Mouse (Mus musculus) liver, postnatal 0 days (tissue): ENCODE results near the gene Rae1. TPM values are rescaled to one million over a fixed set of nuclear protein-coding genes. Genes with fewer than 3 reads are reported as not detected.

Experiments
- ATAC-seq: fragments of 200-750 bp; cut with Nextera tagmentation; 2 replicates; pipeline ENCODE4 v1.8.0; 2017; ENCODE audit warnings: mild to moderate bottlenecking, moderate library complexity
- DNase-seq: peaks from one replicate; pipeline ENCODE4 v3.0.0-alpha.2; 2016
- H3K27ac ChIP-seq: fragments of 300-500 bp; sonication (generic); 2 replicates; pipeline ENCODE4 v1.5.1; 2014; ENCODE audit warnings: antibody characterized with exemption, moderate library complexity, mild to moderate bottlenecking, low read depth
- H3K27me3 ChIP-seq: fragments of 300-500 bp; sonication (generic); 2 replicates; pipeline ENCODE4 v1.6.1; 2014; ENCODE audit warnings: low read length, control low read depth, mixed read lengths; ENCODE audit not compliant: insufficient read depth
- H3K36me3 ChIP-seq: fragments of 300-500 bp; sonication (generic); replicated peaks from 2 replicates; pipeline ENCODE4 v1.6.1; 2014; ENCODE audit warnings: mild to moderate bottlenecking, control low read depth, low read length, moderate library complexity, mixed read lengths; ENCODE audit not compliant: insufficient read depth
- H3K4me1 ChIP-seq: fragments of 300-500 bp; sonication (generic); 2 replicates; pipeline ENCODE4 v1.6.1; 2014; ENCODE audit warnings: antibody characterized with exemption, mild to moderate bottlenecking, control low read depth; ENCODE audit not compliant: insufficient read depth
- H3K4me2 ChIP-seq: fragments of 300-500 bp; sonication (generic); 2 replicates; pipeline ENCODE4 v1.6.1; 2014; ENCODE audit warnings: low read depth, mild to moderate bottlenecking, low read length, moderate library complexity, mixed read lengths
- H3K4me3 ChIP-seq: fragments of 300-500 bp; sonication (generic); 2 replicates; pipeline ENCODE4 v1.5.1; 2014; ENCODE audit warnings: low read depth, low read length
- H3K9ac ChIP-seq: fragments of 300-500 bp; sonication (generic); replicated peaks from 2 replicates; pipeline ENCODE4 v1.6.1; 2014; ENCODE audit warnings: mild to moderate bottlenecking, moderate library complexity
- H3K9me3 ChIP-seq: fragments of 300-500 bp; sonication (generic); 2 replicates; pipeline ENCODE4 v1.6.1; 2016; ENCODE audit warnings: mild to moderate bottlenecking, control low read depth, low read length, mixed read lengths
- CTCF ChIP-seq: sonication (generic); IDR thresholded peaks from 2 replicates; pipeline ENCODE4 v1.5.1; 2016; ENCODE audit warnings: antibody characterized with exemption, low read depth
- EP300 ChIP-seq: IDR thresholded peaks from 2 replicates; pipeline ENCODE4 v1.6.1; 2016; ENCODE audit warnings: antibody characterized with exemption, low read depth, mild to moderate bottlenecking
- WGBS: fragments of 180-500 bp; shearing (Covaris S2); extraction: QIAGEN DNeasy Blood & Tissue Kit; methylation state at CpG from one replicate; pipeline ENCODE4 v1.1.7; 2014; ENCODE audit not compliant: insufficient replicate concordance; 5-methylcytosine and 5-hydroxymethylcytosine counted together
- polyA plus RNA-seq: library from polyadenylated mRNA; unstranded; fragments of >200 nt; fragmentation: Nextera tagmentation; extraction: Ambion mirVana; gene quantifications from 2 replicates; pipeline ENCODE4 v1.2.1, GENCODE M21; 2015

Gene Rae1
- polyA plus RNA-seq, 1 experiment from 2014 or later: 41.5 TPM

- TF ChIP-seq EP300 (no peak), CTCF (no peak)
- H3K4me1 ChIP-seq: peaks cover 52% of the 10 kb centered on the region
- no peak overlapping the region for H3K4me2 ChIP-seq
- no peaks in the 10 kb centered on the region for H3K36me3 ChIP-seq
- no peak overlapping the region; the same call in 1 of the 2 replicates for H3K27ac ChIP-seq
- no peaks in the 10 kb centered on the region for H3K9me3 ChIP-seq
- no peak overlapping the region for H3K4me3 ChIP-seq
- H3K27me3 ChIP-seq: no peaks in the 10 kb centered on the region
- no peak overlapping the region for H3K9ac ChIP-seq
- WGBS: 65% methylated on average over 5 of the region's 5 CpGs
- DNase-seq (no peak), ATAC-seq (no peak)
These were observed 41.3 kb downstream of the Rae1 start for GRCm38 (mm10) chr2:173041242-173041641.

- Histone ChIP-seq H3K4me2 (no peak overlapping the region), H3K27ac (no peak overlapping the region; the same call in 1 of the 2 replicates), H3K4me3 (no peak overlapping the region), H3K27me3 (no peaks in the 10 kb centered on the region), H3K9me3 (no peaks in the 10 kb centered on the region), H3K4me1 (peaks cover 52% of the 10 kb centered on the region), H3K36me3 (no peaks in the 10 kb centered on the region), H3K9ac (no peak overlapping the region)
- ATAC-seq (no peak), DNase-seq (no peak)
- TF ChIP-seq EP300 (peak; percentile 78), CTCF (no peak)
- WGBS: 52% methylated on average over 1 of the region's 1 CpGs
These were observed 42.0 kb downstream of the Rae1 start for GRCm38 (mm10) chr2:173041893-173042292.

DNA sequence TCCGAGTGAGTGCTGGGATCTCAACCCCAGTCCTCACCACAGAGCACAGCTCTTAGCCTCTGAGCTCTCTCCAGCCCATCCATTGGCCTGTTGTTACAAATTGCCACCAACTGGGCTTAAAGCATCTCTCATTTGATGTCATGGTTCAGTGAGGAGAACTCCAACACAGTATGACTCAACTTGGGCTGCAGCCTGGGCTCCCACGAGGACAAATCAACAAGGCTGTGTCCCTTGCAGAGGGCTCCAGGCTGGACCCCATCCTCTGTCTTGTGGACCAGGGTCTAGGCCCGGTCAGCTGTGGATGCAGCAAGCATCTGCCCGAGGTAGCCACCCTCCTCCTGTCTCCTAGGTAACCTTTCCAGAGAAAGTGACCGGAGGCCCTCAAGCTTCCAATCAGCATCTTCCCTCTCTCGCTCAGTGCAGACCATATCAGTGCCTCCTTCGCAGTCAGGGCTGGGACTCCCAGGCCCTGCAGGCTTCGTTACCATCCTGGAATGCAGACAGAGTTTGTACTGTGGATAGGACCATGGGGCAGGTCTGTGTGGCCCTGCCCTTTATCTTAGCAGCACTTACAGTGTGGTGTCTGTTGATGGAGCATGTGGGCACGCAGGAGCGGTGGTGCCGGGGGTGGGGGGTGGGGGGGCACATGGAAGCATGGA is 42.7 kb downstream of the Rae1 start:
- no peak overlapping the region for H3K27ac ChIP-seq

GRCm38 (mm10) chr2:173044198-173044970 is 44.5 kb downstream of the Rae1 start:
- Histone ChIP-seq H3K4me1 (peaks cover 61% of the 10 kb centered on the region), H3K4me3 (no peak overlapping the region), H3K9ac (no peak overlapping the region; the same call in 1 of the 2 replicates), H3K9me3 (no peaks in the 10 kb centered on the region), H3K4me2 (no peak overlapping the region), H3K27ac (peak overlapping the region; percentile 39; the same call in 1 of the 2 replicates), H3K36me3 (no peaks in the 10 kb centered on the region), H3K27me3 (no peaks in the 10 kb centered on the region)
- 70% methylated on average over 18 of the region's 18 CpGs for WGBS
- DNase-seq (no peak), ATAC-seq (peak; percentile 16; the same call in 1 of the 2 replicates)
- TF ChIP-seq CTCF (0 out of 2 replicates have a peak, but pooled peaks have one; percentile 9), EP300 (no peak)

More for the DNA sequence above, 42.7 kb downstream of the Rae1 start:
- ATAC-seq (no peak), DNase-seq (no peak)
- Histone ChIP-seq H3K4me3 (no peak overlapping the region), H3K4me1 (peaks cover 52% of the 10 kb centered on the region), H3K9me3 (no peaks in the 10 kb centered on the region), H3K27me3 (no peaks in the 10 kb centered on the region), H3K36me3 (no peaks in the 10 kb centered on the region), H3K4me2 (no peak overlapping the region), H3K9ac (no peak overlapping the region)
- TF ChIP-seq CTCF: no peak
- no peak for TF ChIP-seq EP300
- 75% methylated on average over 11 of the region's 11 CpGs for WGBS

GRCm38 (mm10) chr2:173046582-173047297 is 46.8 kb downstream of the Rae1 start:
- Histone ChIP-seq H3K4me1 (peaks cover 66% of the 10 kb centered on the region), H3K4me3 (no peak overlapping the region), H3K27me3 (no peaks in the 10 kb centered on the region), H3K9me3 (no peaks in the 10 kb centered on the region), H3K36me3 (no peaks in the 10 kb centered on the region), H3K27ac (peak overlapping the region; percentile 66), H3K4me2 (peak overlapping the region; percentile 47; the same call in 1 of the 2 replicates), H3K9ac (no peak overlapping the region)
- ATAC-seq (peak; percentile 26), DNase-seq (peak; percentile 73)
- 23% methylated on average over 15 of the region's 15 CpGs for WGBS
- TF ChIP-seq EP300 (0 out of 2 replicates have a peak, but pooled peaks have one; percentile 10), CTCF (no peak)
